Mouse (Mus musculus): Measurements from ENCODE around the gene Adh1. TPM values are rescaled to one million over a fixed set of nuclear protein-coding genes. Genes with fewer than 3 reads are reported as not detected.

The Adh1 gene
- polyA plus RNA-seq, 1 experiment from 2014 or later = 1.8 TPM

DNA sequence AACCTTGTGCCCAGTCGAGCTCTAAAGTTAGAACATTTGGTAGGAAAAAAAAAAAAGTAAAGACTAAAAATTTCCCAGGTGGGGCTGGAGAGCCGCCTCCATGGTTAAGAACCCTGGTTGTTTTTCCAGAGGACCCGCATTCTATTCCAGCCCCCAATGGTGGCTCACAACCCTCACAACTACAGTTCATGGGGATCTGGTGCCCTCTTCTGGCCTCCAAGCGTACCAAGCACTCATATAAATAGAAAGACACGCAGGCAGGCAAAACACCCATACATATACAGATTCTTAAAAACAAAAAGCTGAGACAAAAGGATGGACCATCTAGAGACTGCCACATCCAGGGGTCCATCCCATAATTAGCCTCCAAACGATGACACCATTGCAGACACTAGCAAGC lies 50.2 kb downstream of the Adh1 start:
- WGBS = 88% methylated on average over 6 of the region's 6 CpGs
- ATAC-seq (ENCODE audit: insufficient number of reproducible peaks, insufficient read depth, low FRiP score, low TSS enrichment, low read depth) = no peak

DNA sequence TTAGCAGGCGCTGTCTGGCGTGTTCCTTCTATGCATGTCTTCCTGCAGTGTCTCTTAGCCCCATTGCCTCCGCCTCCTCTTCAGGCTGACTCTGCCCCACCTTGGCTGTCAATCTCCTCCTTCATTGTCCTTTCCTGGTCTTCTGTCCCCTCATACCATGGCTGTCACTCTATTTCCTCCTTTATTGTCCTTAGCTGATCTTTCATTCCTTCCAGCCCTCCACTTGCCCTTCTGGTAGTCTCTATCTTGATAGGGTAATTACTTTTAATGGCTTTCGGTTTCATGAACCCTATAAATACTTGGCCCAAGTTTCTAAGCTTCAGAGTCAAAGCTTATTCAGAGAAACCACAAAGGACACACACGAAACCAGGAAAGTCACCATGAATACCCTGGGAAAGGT lies 52.2 kb downstream of the Adh1 start, which contains the start of gene Adh6a:
TSS of gene Adh6a (plus strand) at position 322 of the 400 bp plus-strand sequence.
- no peaks in the 10 kb centered on the region for H3K27me3 ChIP-seq
- H3K27ac ChIP-seq = no peak within 1 kb of the TSS
- H3K36me3 ChIP-seq = no peaks in the 10 kb centered on the region
- H3K9ac ChIP-seq (replicated peaks) = no peak within 1 kb of the TSS
- H3K9me3 ChIP-seq = no peaks in the 10 kb centered on the region
- H3K4me3 ChIP-seq (replicated peaks) = no peak within 1 kb of the TSS
- no peak within 1 kb of the TSS for H3K4me2 ChIP-seq
- ATAC-seq (ENCODE audit: insufficient number of reproducible peaks, insufficient read depth, low FRiP score, low TSS enrichment, low read depth) = no peak
- H3K4me1 ChIP-seq (replicated peaks) = no peaks in the 10 kb centered on the region
- WGBS = 79% methylated on average over 5 of the region's 5 CpGs

More for the DNA sequence above, 50.2 kb downstream of the Adh1 start:
- Histone ChIP-seq H3K36me3 (no peaks in the 10 kb centered on the region), H3K9me3 (no peaks in the 10 kb centered on the region), H3K27ac (no peak overlapping the region), H3K4me1 (replicated peaks) (no peaks in the 10 kb centered on the region), H3K4me3 (replicated peaks) (no peak overlapping the region), H3K27me3 (no peaks in the 10 kb centered on the region), H3K4me2 (no peak overlapping the region), H3K9ac (replicated peaks) (no peak overlapping the region)

DNA sequence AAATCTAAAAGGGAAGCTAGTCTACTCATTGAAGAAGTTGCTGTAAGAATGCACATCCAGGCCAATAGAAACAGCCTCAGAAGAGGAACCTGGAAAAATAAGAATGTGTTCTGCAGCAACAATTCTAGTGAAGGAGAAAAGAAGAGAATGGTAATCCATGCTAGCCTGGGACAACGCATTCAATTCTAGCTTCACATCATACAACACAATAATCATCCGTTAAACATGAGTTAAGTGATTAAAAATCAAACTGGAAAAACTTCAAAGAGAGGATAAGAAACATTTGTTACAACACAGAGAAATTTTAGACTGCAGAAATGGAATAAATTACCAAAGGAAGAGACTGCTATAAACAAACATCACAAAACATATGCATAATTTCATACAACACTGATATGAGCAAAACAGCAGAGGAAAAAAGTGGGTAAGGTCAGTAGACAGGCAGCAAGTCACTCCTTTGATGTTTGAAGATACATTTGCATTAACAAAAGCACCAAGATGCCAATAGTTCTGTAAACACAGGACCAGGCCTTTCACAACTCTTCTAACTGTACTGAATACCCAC lies 56.2 kb downstream of the Adh1 start:
- ATAC-seq (ENCODE audit: insufficient number of reproducible peaks, insufficient read depth, low FRiP score, low TSS enrichment, low read depth) = no peak
- no peaks in the 10 kb centered on the region for H3K27me3 ChIP-seq
- no peak overlapping the region for H3K4me2 ChIP-seq
- H3K36me3 ChIP-seq = no peaks in the 10 kb centered on the region
- no peak overlapping the region for H3K9ac ChIP-seq (replicated peaks)
- no peak overlapping the region for H3K4me3 ChIP-seq (replicated peaks)
- H3K27ac ChIP-seq = no peak overlapping the region
- no peaks in the 10 kb centered on the region for H3K4me1 ChIP-seq (replicated peaks)
- 88% methylated on average over 2 of the region's 2 CpGs for WGBS
- H3K9me3 ChIP-seq = no peaks in the 10 kb centered on the region

DNA sequence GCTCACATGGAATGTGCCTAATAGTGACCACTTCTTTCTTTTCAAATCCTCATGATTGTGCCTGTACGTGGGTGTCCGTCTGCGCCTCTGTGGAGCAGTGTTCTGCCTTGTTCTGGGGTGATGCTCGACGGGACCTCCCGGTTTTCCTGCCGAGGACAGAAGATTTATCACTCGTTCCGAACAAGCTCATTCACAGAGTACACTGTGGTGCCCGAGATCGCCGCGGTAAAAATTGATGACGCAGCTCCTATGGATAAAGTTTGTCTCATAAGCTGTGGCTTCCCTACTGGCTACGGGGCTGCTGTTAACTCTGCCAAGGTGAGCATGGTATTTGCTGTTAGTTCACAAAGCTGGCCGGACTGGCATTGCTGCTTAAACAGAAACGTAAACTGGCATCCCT lies 64.2 kb downstream of the Adh1 start:
- no peak overlapping the region for H3K4me3 ChIP-seq (replicated peaks)
- H3K9me3 ChIP-seq = no peaks in the 10 kb centered on the region; the same call in 1 of the 2 replicates
- H3K36me3 ChIP-seq = no peaks in the 10 kb centered on the region
- no peak for ATAC-seq (ENCODE audit: insufficient number of reproducible peaks, insufficient read depth, low FRiP score, low TSS enrichment, low read depth)
- H3K27me3 ChIP-seq = no peaks in the 10 kb centered on the region
- no peak overlapping the region for H3K9ac ChIP-seq (replicated peaks)
- no peak overlapping the region for H3K27ac ChIP-seq
- no peaks in the 10 kb centered on the region for H3K4me1 ChIP-seq (replicated peaks)
- no peak overlapping the region for H3K4me2 ChIP-seq
- 91% methylated on average over 17 of the region's 17 CpGs for WGBS

DNA sequence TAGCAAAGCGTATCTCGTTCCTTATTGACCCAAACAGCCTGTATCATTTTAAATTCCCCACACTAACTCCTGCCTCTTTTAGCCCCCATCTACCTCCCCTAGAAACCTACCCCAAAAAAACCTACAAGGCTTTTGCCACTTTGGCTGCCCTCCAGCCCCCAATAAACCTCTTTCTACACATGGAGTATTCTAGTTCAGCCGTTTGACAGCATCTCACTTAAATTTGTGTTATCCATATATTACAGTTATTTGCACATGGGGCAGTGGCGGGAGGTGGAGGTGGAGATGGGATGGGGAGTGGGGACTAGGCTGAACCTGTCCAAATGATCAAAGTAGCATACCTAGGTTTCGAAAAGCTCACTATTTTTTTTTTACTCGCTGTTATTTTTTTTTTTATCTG lies 64.7 kb downstream of the Adh1 start:
- no peak overlapping the region for H3K4me2 ChIP-seq
- ATAC-seq (ENCODE audit: insufficient number of reproducible peaks, insufficient read depth, low FRiP score, low TSS enrichment, low read depth) = no peak
- no peaks in the 10 kb centered on the region for H3K36me3 ChIP-seq
- H3K9me3 ChIP-seq = no peaks in the 10 kb centered on the region; the same call in 1 of the 2 replicates
- H3K4me3 ChIP-seq (replicated peaks) = no peak overlapping the region
- no peaks in the 10 kb centered on the region for H3K27me3 ChIP-seq
- no peaks in the 10 kb centered on the region for H3K4me1 ChIP-seq (replicated peaks)
- no peak overlapping the region for H3K9ac ChIP-seq (replicated peaks)
- 90% methylated on average over 6 of the region's 6 CpGs for WGBS
- no peak overlapping the region for H3K27ac ChIP-seq

DNA sequence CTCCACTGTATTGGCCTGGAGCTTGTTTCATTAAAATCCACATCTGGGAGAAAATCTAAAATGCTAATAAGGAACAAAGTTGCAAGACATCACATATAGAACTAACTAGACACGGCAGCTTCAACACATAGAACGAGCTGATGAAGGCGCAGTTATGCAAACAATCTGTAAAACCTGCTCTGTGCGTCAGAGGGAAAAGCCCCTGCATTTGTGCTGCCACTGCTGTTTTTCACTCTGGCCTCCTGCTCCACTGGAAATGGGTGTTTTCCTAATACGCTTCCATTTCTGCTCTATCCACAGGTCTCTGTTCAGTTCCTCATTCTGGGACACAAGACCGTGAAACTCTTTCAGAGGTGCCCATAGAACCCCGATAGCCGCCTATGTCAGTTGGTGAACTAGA lies 73.1 kb downstream of the Adh1 start:
- Histone ChIP-seq H3K4me3 (replicated peaks) (no peak overlapping the region), H3K27me3 (no peaks in the 10 kb centered on the region), H3K9me3 (no peaks in the 10 kb centered on the region), H3K36me3 (no peaks in the 10 kb centered on the region), H3K27ac (no peak overlapping the region), H3K4me1 (replicated peaks) (no peaks in the 10 kb centered on the region), H3K9ac (replicated peaks) (no peak overlapping the region), H3K4me2 (no peak overlapping the region)
- ATAC-seq (ENCODE audit: insufficient number of reproducible peaks, insufficient read depth, low FRiP score, low TSS enrichment, low read depth) = no peak
- WGBS = 85% methylated on average over 8 of the region's 8 CpGs

DNA sequence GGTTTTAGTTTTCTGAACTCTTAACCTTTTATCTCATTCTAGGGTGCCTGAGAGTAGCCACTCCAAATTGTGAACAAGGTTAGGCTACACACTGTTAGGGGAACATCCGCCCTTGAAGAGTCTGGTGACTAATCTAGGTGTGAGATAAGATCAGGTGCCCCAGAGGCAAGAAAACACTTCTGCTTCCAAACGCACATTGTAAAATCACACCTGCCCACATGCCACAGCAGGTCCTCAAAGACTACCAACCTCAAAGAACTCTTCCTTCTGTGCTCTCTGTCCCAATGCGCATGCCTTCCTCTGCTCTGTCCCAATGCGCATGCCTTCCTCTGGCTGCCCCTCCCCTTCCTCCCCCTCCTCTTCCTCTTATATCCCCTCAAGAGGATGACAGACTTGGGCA lies 73.5 kb downstream of the Adh1 start:
- H3K27me3 ChIP-seq = no peaks in the 10 kb centered on the region
- no peak overlapping the region for H3K27ac ChIP-seq
- no peak for ATAC-seq (ENCODE audit: insufficient number of reproducible peaks, insufficient read depth, low FRiP score, low TSS enrichment, low read depth)
- no peaks in the 10 kb centered on the region for H3K9me3 ChIP-seq
- H3K4me1 ChIP-seq (replicated peaks) = no peaks in the 10 kb centered on the region
- H3K4me3 ChIP-seq (replicated peaks) = no peak overlapping the region
- no peaks in the 10 kb centered on the region for H3K36me3 ChIP-seq
- 62% methylated on average over 4 of the region's 4 CpGs for WGBS
- H3K4me2 ChIP-seq = no peak overlapping the region
- no peak overlapping the region for H3K9ac ChIP-seq (replicated peaks)

DNA sequence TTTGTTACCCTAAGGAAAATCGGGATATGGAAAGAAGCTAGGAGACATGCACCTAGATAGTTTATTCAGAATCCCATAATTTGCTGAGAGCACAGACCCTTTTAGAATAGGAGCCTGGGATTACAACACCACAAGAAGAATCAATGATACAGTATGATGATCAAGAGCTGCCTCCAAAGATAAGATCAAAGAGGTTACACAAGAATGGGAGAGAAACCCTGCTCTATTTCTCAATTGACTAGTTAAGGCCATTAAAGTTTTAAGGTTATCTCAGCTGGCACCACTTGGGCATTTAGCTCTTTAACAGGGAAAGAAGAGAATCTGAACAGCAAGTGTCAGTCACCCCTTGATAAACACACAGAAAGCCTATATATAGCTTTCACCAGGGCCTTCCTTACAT lies 74.8 kb downstream of the Adh1 start:
- no peak overlapping the region for H3K9ac ChIP-seq (replicated peaks)
- no peaks in the 10 kb centered on the region for H3K27me3 ChIP-seq
- H3K4me1 ChIP-seq (replicated peaks) = no peaks in the 10 kb centered on the region
- WGBS = 84% methylated on average over 1 of the region's 1 CpGs
- ATAC-seq (ENCODE audit: insufficient number of reproducible peaks, insufficient read depth, low FRiP score, low TSS enrichment, low read depth) = no peak
- H3K4me3 ChIP-seq (replicated peaks) = no peak overlapping the region
- no peak overlapping the region for H3K4me2 ChIP-seq
- H3K36me3 ChIP-seq = no peaks in the 10 kb centered on the region
- H3K27ac ChIP-seq = no peak overlapping the region
- no peaks in the 10 kb centered on the region for H3K9me3 ChIP-seq

DNA sequence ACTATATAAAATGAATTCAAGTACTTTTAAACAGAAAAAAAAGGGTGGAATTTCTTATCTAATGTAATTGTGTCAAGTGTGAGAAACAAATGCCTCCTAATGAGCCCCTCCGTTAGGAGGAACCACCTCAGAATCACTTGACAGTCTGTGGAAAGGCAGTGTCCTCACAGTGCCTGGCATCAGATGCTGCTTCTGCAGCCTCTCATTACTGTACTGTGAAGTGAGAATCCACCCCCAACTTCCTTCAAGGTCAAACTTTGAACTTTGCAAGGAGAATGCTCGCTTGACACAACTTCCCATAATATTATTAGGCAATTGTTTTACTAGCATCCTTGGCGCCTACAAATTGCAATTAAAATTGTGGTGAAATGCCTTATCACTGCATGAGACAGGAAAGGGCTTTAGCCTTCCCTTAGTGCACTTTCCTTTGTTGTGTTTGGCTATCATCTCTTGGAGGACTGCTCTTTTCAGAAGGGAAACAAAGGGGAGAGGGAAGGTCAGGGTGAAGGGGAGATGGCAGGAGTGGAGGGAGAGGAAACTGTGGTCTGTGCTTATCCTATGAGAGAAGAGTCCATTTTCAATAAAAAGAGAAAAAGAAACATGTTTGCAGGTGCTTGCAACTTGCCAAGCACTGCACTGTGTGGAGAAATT lies 75.4 kb downstream of the Adh1 start:
- WGBS = 41% methylated on average over 3 of the region's 3 CpGs
- ATAC-seq (ENCODE audit: insufficient number of reproducible peaks, insufficient read depth, low FRiP score, low TSS enrichment, low read depth) = no peak
- no peak overlapping the region for H3K4me2 ChIP-seq
- H3K4me1 ChIP-seq (replicated peaks) = no peaks in the 10 kb centered on the region
- no peak overlapping the region for H3K4me3 ChIP-seq (replicated peaks)
- H3K9me3 ChIP-seq = no peaks in the 10 kb centered on the region
- no peak overlapping the region for H3K9ac ChIP-seq (replicated peaks)
- H3K27me3 ChIP-seq = no peaks in the 10 kb centered on the region
- no peak overlapping the region for H3K27ac ChIP-seq
- no peaks in the 10 kb centered on the region for H3K36me3 ChIP-seq

Other genes with a start within 250 kb of the Adh1 start
- gene 1110002E22Rik, start 195.9 kb upstream of the Adh1 start, polyA plus RNA-seq (2016; fragmentation: Nextera tagmentation; extraction: Ambion mirVana) = 0.63 and 0.71 TPM in 2 replicates
- 0.19 TPM in 1 of 2 replicates, not detected in the other for gene Gm5105, start 193.6 kb upstream of the Adh1 start, polyA plus RNA-seq (2016; fragmentation: Nextera tagmentation; extraction: Ambion mirVana)
- gene Trmt10a, start 117.5 kb upstream of the Adh1 start, polyA plus RNA-seq (2016; fragmentation: Nextera tagmentation; extraction: Ambion mirVana) = 14.6 and 15.0 TPM in 2 replicates
- gene Mttp, start 116.0 kb upstream of the Adh1 start, polyA plus RNA-seq (2016; fragmentation: Nextera tagmentation; extraction: Ambion mirVana) = 8.9 and 9.2 TPM in 2 replicates
- not detected in 2 replicates for gene 4930579F01Rik, start 67.2 kb upstream of the Adh1 start, polyA plus RNA-seq (2016; fragmentation: Nextera tagmentation; extraction: Ambion mirVana)
- gene Adh7, start 43.2 kb upstream of the Adh1 start, polyA plus RNA-seq (2016; fragmentation: Nextera tagmentation; extraction: Ambion mirVana) = 0.10 and 0.20 TPM in 2 replicates
- not detected in 2 replicates for gene Adh6a, start 52.3 kb downstream of the Adh1 start, polyA plus RNA-seq (2016; fragmentation: Nextera tagmentation; extraction: Ambion mirVana)
- gene Adh6b, start 80.8 kb downstream of the Adh1 start, polyA plus RNA-seq (2016; fragmentation: Nextera tagmentation; extraction: Ambion mirVana) = 0.54 and 0.60 TPM in 2 replicates
- not detected in 2 replicates for gene Adh4, start 154.5 kb downstream of the Adh1 start, polyA plus RNA-seq (2016; fragmentation: Nextera tagmentation; extraction: Ambion mirVana)
- gene Adh5, start 182.1 kb downstream of the Adh1 start, polyA plus RNA-seq (2016; fragmentation: Nextera tagmentation; extraction: Ambion mirVana) = 207 and 222 TPM in 2 replicates
- 44.1 and 44.2 TPM in 2 replicates for gene Metap1, start 228.5 kb downstream of the Adh1 start, polyA plus RNA-seq (2016; fragmentation: Nextera tagmentation; extraction: Ambion mirVana)